Mouse (Mus musculus) ES-Bruce4 (cell line): ENCODE results near the gene Stat3. TPM values are rescaled to one million over a fixed set of nuclear protein-coding genes. Genes with fewer than 3 reads are reported as not detected.

Source experiments
- H3K27ac ChIP-seq: 2 replicates; pipeline ENCODE4 v1.5.1; 2012; ENCODE audit warnings: low read length, inconsistent platforms; ENCODE audit not compliant: insufficient read depth
- H3K27me3 ChIP-seq: 2 replicates; pipeline ENCODE4 v1.6.1; 2012; ENCODE audit warnings: mild to moderate bottlenecking, low read length, inconsistent platforms; ENCODE audit not compliant: control insufficient read depth, poor library complexity, insufficient read depth, severe bottlenecking
- H3K36me3 ChIP-seq: 2 replicates; pipeline ENCODE4 v1.6.1; 2012; ENCODE audit warnings: inconsistent platforms, mild to moderate bottlenecking, low read length, moderate library complexity; ENCODE audit not compliant: control insufficient read depth, poor library complexity, insufficient read depth, severe bottlenecking
- H3K4me1 ChIP-seq: one replicate; pipeline ENCODE4 v1.8.1; 2011; ENCODE audit warnings: low read length; ENCODE audit not compliant: control insufficient read depth, insufficient read depth
- H3K4me3 ChIP-seq: 2 replicates; pipeline ENCODE4 v1.5.1; 2011; ENCODE audit warnings: low read depth, mild to moderate bottlenecking, low read length
- H3K9ac ChIP-seq: 2 replicates; pipeline ENCODE4 v1.6.1; 2012; ENCODE audit warnings: low read depth, mild to moderate bottlenecking, inconsistent platforms; ENCODE audit not compliant: poor library complexity, severe bottlenecking
- H3K9me3 ChIP-seq: replicated peaks from 2 replicates; pipeline ENCODE4 v1.6.1; 2012; ENCODE audit warnings: mild to moderate bottlenecking, low read length, inconsistent platforms; ENCODE audit not compliant: control insufficient read depth, poor library complexity, insufficient read depth, severe bottlenecking
- CTCF ChIP-seq: IDR thresholded peaks from one replicate; pipeline ENCODE4 v1.8.1; 2011; ENCODE audit warnings: low read depth, low read length
- EP300 ChIP-seq: IDR thresholded peaks from 2 replicates; pipeline ENCODE4 v1.6.1; 2011; ENCODE audit warnings: low read depth, low read length; ENCODE audit not compliant: insufficient read depth
- POLR2A ChIP-seq: IDR thresholded peaks from one replicate; pipeline ENCODE4 v1.8.1; 2011; ENCODE audit warnings: low read length; ENCODE audit not compliant: insufficient read depth
- polyA plus RNA-seq: library from polyadenylated mRNA; stranded (reverse); fragments of >200 nt; gene quantifications from 2 replicates; pipeline ENCODE4 v1.2.4, GENCODE M21; 2011; ENCODE audit warnings: low read depth; ENCODE audit not compliant: missing spikeins, insufficient read depth, insufficient read length

The Stat3 gene
- polyA plus RNA-seq, 1 experiment = 39.8 TPM

GRCm38 (mm10) chr11:100840866-100841265 lies 98.5 kb downstream of the Stat3 start:
- Histone ChIP-seq H3K27ac (no peak overlapping the region), H3K36me3 (no peaks in the 10 kb centered on the region), H3K4me1 (no peaks in the 10 kb centered on the region), H3K9ac (no peak overlapping the region), H3K4me3 (no peak overlapping the region), H3K27me3 (no peaks in the 10 kb centered on the region), H3K9me3 (no peaks in the 10 kb centered on the region)
- TF ChIP-seq POLR2A (no peak), CTCF (no peak), EP300 (no peak)

GRCm38 (mm10) chr11:100839523-100839922 lies 99.8 kb downstream of the Stat3 start:
- no peaks in the 10 kb centered on the region for H3K4me1 ChIP-seq
- H3K9me3 ChIP-seq = no peaks in the 10 kb centered on the region
- no peaks in the 10 kb centered on the region for H3K36me3 ChIP-seq
- no peak overlapping the region for H3K9ac ChIP-seq
- no peaks in the 10 kb centered on the region for H3K27me3 ChIP-seq
- H3K4me3 ChIP-seq = no peak overlapping the region
- H3K27ac ChIP-seq = no peak overlapping the region
- TF ChIP-seq CTCF (no peak), POLR2A (no peak), EP300 (no peak)

DNA sequence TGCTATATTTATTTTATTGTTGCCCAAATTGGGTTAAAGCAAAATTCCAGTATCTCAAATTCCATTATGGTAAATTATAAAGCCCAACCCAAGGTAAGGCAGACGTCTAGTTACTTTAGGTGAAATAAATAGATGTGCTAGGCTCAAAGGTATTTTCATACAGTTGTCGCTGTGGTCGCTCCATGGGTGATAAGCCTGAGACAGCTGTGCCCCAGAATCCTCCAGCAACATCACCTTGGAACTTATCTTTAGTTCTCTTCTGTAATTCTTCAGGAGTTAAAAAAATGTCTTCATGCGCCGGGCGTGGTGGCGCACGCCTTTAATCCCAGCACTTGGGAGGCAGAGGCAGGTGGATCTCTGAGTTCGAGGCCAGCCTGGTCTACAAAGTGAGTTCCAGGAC lies 100.4 kb downstream of the Stat3 start:
- no peak for TF ChIP-seq POLR2A
- TF ChIP-seq CTCF = no peak
- TF ChIP-seq EP300 = no peak
- Histone ChIP-seq H3K9ac (no peak overlapping the region), H3K27me3 (no peaks in the 10 kb centered on the region), H3K27ac (no peak overlapping the region), H3K4me1 (no peaks in the 10 kb centered on the region), H3K4me3 (no peak overlapping the region), H3K36me3 (no peaks in the 10 kb centered on the region), H3K9me3 (no peaks in the 10 kb centered on the region)

DNA sequence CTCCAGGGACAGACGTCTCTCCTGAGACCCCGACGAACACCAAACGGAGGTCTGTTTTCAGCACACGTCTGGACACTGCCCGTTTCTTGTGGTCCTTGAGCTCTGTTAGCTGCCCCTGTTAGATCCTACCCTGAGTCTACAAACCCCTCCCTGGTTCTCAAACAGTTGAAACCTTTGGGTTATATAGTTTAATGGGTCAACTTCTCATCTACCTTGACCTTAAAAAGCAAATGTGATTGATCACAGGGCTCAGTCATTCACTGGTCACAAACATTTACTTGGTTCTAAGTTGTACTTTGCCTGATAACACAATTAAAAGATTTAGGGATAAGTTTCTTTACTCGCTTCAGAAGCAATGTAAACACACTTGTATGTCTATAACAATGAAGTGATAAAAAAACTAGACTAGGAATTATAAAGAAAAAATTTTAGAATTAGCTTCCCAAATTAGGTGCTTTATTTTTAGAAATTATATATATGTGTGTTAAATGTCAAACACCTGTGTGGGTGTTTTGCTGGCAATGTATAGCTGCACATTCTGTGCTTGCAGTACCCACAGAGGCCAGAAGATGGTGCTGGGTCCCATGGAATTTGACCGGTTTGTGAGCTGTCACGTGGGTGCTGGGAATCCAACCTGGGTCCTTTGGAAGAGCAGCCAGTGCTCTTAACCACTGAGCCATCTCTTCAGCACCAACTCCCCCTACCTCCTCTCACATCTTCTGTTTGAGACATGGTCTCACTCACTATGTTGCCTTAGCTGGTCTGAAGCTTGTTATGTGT lies 102.2 kb downstream of the Stat3 start:
- Histone ChIP-seq H3K4me3 (no peak overlapping the region), H3K9ac (no peak overlapping the region), H3K27ac (no peak overlapping the region), H3K9me3 (no peaks in the 10 kb centered on the region), H3K4me1 (no peaks in the 10 kb centered on the region), H3K27me3 (no peaks in the 10 kb centered on the region), H3K36me3 (no peaks in the 10 kb centered on the region)
- TF ChIP-seq POLR2A (no peak), CTCF (peak; percentile 59)

Other genes with a start within 250 kb of the Stat3 start
- 1.0 and 1.9 TPM in 2 replicates for gene Zfp385c, start 247.1 kb downstream of the Stat3 start, polyA plus RNA-seq
- gene Dhx58, start 235.3 kb downstream of the Stat3 start, polyA plus RNA-seq = 1.5 and 1.8 TPM in 2 replicates
- gene Kat2a, start 227.1 kb downstream of the Stat3 start, polyA plus RNA-seq = 61.3 and 63.1 TPM in 2 replicates
- gene Hspb9, start 225.7 kb downstream of the Stat3 start, polyA plus RNA-seq = not detected in 2 replicates
- gene Rab5c, start 201.3 kb downstream of the Stat3 start, polyA plus RNA-seq = 95.2 and 95.3 TPM in 2 replicates
- gene Kcnh4, start 179.6 kb downstream of the Stat3 start, polyA plus RNA-seq = 0.17 and 0.21 TPM in 2 replicates
- gene Hcrt, start 176.6 kb downstream of the Stat3 start, polyA plus RNA-seq = not detected in 2 replicates
- 5.4 and 5.8 TPM in 2 replicates for gene Ghdc, start 168.6 kb downstream of the Stat3 start, polyA plus RNA-seq
- gene Stat5b, start 88.8 kb downstream of the Stat3 start, polyA plus RNA-seq = 7.3 and 7.6 TPM in 2 replicates
- 3.6 and 4.4 TPM in 2 replicates for gene Stat5a, start 80.2 kb downstream of the Stat3 start, polyA plus RNA-seq
- gene Cavin1, start 31.3 kb upstream of the Stat3 start, polyA plus RNA-seq = 78.5 and 79.8 TPM in 2 replicates
- 33.7 and 37.5 TPM in 2 replicates for gene Atp6v0a1, start 69.9 kb upstream of the Stat3 start, polyA plus RNA-seq
- 7.3 and 7.9 TPM in 2 replicates for gene Naglu, start 130.5 kb upstream of the Stat3 start, polyA plus RNA-seq
- 1.0 TPM in 1 of 2 replicates, not detected in the other for gene Hsd17b1, start 138.9 kb upstream of the Stat3 start, polyA plus RNA-seq
- 21.7 and 24.5 TPM in 2 replicates for gene Coasy, start 143.0 kb upstream of the Stat3 start, polyA plus RNA-seq
- gene Mlx, start 147.7 kb upstream of the Stat3 start, polyA plus RNA-seq = 40.5 and 44.8 TPM in 2 replicates
- 35.1 and 35.3 TPM in 2 replicates for gene Psmc3ip, start 155.9 kb upstream of the Stat3 start, polyA plus RNA-seq
- gene Retreg3, start 180.4 kb upstream of the Stat3 start, polyA plus RNA-seq = 32.3 and 33.6 TPM in 2 replicates
- gene Tubg1, start 180.4 kb upstream of the Stat3 start, polyA plus RNA-seq = 55.3 and 60.5 TPM in 2 replicates
- gene Tubg2, start 216.4 kb upstream of the Stat3 start, polyA plus RNA-seq = 1.9 and 3.0 TPM in 2 replicates
- gene Cntnap1, start 231.0 kb upstream of the Stat3 start, polyA plus RNA-seq = 0.15 and 0.37 TPM in 2 replicates
- gene Plekhh3, start 231.8 kb upstream of the Stat3 start, polyA plus RNA-seq = 2.5 and 4.4 TPM in 2 replicates
- gene Ccr10, start 235.9 kb upstream of the Stat3 start, polyA plus RNA-seq = not detected in 2 replicates